Mouse (Mus musculus) mouse embryonic stem cell (cell line): ENCODE measurements at regions not wholly inside any gene's neighbourhood (a gene's known extent, or its start where the extent isn't known, plus 50 kb on each side); places are given as distances from the start of the nearest gene placed in this dataset.
"Not testable (repeated sequence)": the region's sequence is repeated elsewhere in the genome, so short reads cannot be mapped to it uniquely, and the experiment has no call there.

Experiments
- in situ Hi-C, 2 experiments: fragments of 300-500 bp; cut with MboI; formaldehyde crosslinking; loops; 1 replicate in 1 of 2; 3 replicates in 1 of 2; pipeline ENCODE4 v1.14.3; 2019 to 2020; ENCODE audit warnings: low sequenced_read_pairs in 2 of 2, low pct_unique_long_range_greater_than_20kb in 1 of 2, mixed read lengths in 1 of 2; ENCODE audit not compliant: unreplicated experiment in 1 of 2

- in situ Hi-C loops = no loop called here
These were observed 246.2 kb upstream of the Fundc1 start for GRCm38 (mm10) chrX:17818325-17818724.

GRCm38 (mm10) chrX:17817651-17818050 is 245.5 kb upstream of the Fundc1 start:
- in situ Hi-C loops = no loop called here

GRCm38 (mm10) chrX:17788048-17788447 is 215.9 kb upstream of the Fundc1 start:
- in situ Hi-C loops = not testable (repeated sequence)

GRCm38 (mm10) chrX:17775886-17776285 is 203.8 kb upstream of the Fundc1 start:
- in situ Hi-C loops = loop anchor here in 1 of 2 experiments (10.0 kb wide), 1 partner anchor 61 kb away; no protein-coding TSS in a partner anchor

GRCm38 (mm10) chrX:17752823-17753222 is 180.7 kb upstream of the Fundc1 start:
- in situ Hi-C loops = loop anchor here in 1 of 2 experiments (25.0 kb wide), 1 partner anchor 91 kb away; no protein-coding TSS in a partner anchor

- in situ Hi-C loops = loop anchor here in 1 of 2 experiments (25.0 kb wide), 1 partner anchor 89 kb away; no protein-coding TSS in a partner anchor
These were observed 179.3 kb upstream of the Fundc1 start for GRCm38 (mm10) chrX:17751466-17751865.

- in situ Hi-C loops = no loop called here
These were observed 158.1 kb upstream of the Fundc1 start for GRCm38 (mm10) chrX:17730233-17730632.

GRCm38 (mm10) chrX:17725780-17726220 is 153.7 kb upstream of the Fundc1 start:
- in situ Hi-C loops = no loop called here

GRCm38 (mm10) chrX:17724990-17725779 is 153.1 kb upstream of the Fundc1 start:
- in situ Hi-C loops = no loop called here

- in situ Hi-C loops = no loop called here
These were observed 152.3 kb upstream of the Fundc1 start for GRCm38 (mm10) chrX:17724398-17724797.

- in situ Hi-C loops = not testable (repeated sequence)
These were observed 149.9 kb upstream of the Fundc1 start for GRCm38 (mm10) chrX:17721866-17722625.

- in situ Hi-C loops = loop anchor here in 1 of 2 experiments (10.0 kb wide), 1 partner anchor 60 kb away; no protein-coding TSS in a partner anchor
These were observed 142.4 kb upstream of the Fundc1 start for GRCm38 (mm10) chrX:17714534-17714933.

- in situ Hi-C loops = loop anchor here in 1 of 2 experiments (10.0 kb wide), 1 partner anchor 62 kb away; no protein-coding TSS in a partner anchor
These were observed 140.8 kb upstream of the Fundc1 start for GRCm38 (mm10) chrX:17712919-17713318.

GRCm38 (mm10) chrX:17712475-17712874 is 140.3 kb upstream of the Fundc1 start:
- in situ Hi-C loops = loop anchor here in 1 of 2 experiments (10.0 kb wide), 1 partner anchor 62 kb away; no protein-coding TSS in a partner anchor
